Mouse (Mus musculus) small intestine, adult 2 months (tissue): ENCODE data around the gene Ncmap. TPM values are rescaled to one million over a fixed set of nuclear protein-coding genes. Genes with fewer than 3 reads are reported as not detected.

Experiments used
- H3K27ac ChIP-seq: fragments of 200-500 bp; 2 replicates; pipeline ENCODE4 v1.5.1; 2012; ENCODE audit warnings: low read depth, low read length, control low read depth, inconsistent platforms; ENCODE audit not compliant: insufficient read depth
- H3K27me3 ChIP-seq: fragments of 200-500 bp; 2 replicates; pipeline ENCODE4 v1.6.1; 2012; ENCODE audit warnings: mild to moderate bottlenecking, moderate library complexity, low read length, inconsistent platforms; ENCODE audit not compliant: control insufficient read depth, insufficient read depth
- H3K36me3 ChIP-seq: fragments of 200-500 bp; 2 replicates; pipeline ENCODE4 v1.6.1; 2012; ENCODE audit warnings: mild to moderate bottlenecking, low read length, control low read depth, inconsistent platforms; ENCODE audit not compliant: control insufficient read depth, insufficient read depth
- H3K4me1 ChIP-seq: fragments of 200-500 bp; 2 replicates; pipeline ENCODE4 v1.6.1; 2012; ENCODE audit warnings: low read length, inconsistent platforms, mixed read lengths; ENCODE audit not compliant: control insufficient read depth, insufficient read depth, insufficient read length
- H3K4me3 ChIP-seq: fragments of 200-500 bp; 2 replicates; pipeline ENCODE4 v1.5.1; 2012; ENCODE audit warnings: low read depth, mild to moderate bottlenecking, control low read depth, inconsistent platforms, low read length, moderate library complexity
- CTCF ChIP-seq: fragments of 200-500 bp; IDR thresholded peaks from 2 replicates; pipeline ENCODE4 v1.5.1; 2012; ENCODE audit warnings: low read depth, mild to moderate bottlenecking, control low read depth, inconsistent platforms, low read length, moderate library complexity, mixed read lengths; ENCODE audit not compliant: insufficient replicate concordance, insufficient read length; ENCODE audit errors: extremely low read depth
- POLR2A ChIP-seq: fragments of 200-500 bp; IDR thresholded peaks from 2 replicates; pipeline ENCODE4 v1.6.1; 2012; ENCODE audit warnings: low read depth, mild to moderate bottlenecking, control low read depth, inconsistent platforms, low read length, moderate library complexity
- WGBS: fragments of 180-500 bp; shearing (Covaris S2); methylation state at CpG from one replicate; pipeline ENCODE4 v1.1.7; 2018; 5-methylcytosine and 5-hydroxymethylcytosine counted together
- polyA plus RNA-seq: library from polyadenylated mRNA; depleted of rRNA; stranded (reverse); fragments of >200 nt; gene quantifications from 2 replicates; pipeline ENCODE4 v1.2.3, GENCODE M21; 2012; rRNA removed

The Ncmap gene
- polyA plus RNA-seq, 1 experiment = 2.2 TPM

- 83% methylated on average over 3 of the region's 3 CpGs for WGBS
- Histone ChIP-seq H3K27me3 (no peaks in the 10 kb centered on the region), H3K27ac (no peak overlapping the region), H3K36me3 (peaks cover 82% of the 10 kb centered on the region), H3K4me3 (no peak overlapping the region), H3K4me1 (no peaks in the 10 kb centered on the region)
- no peak for TF ChIP-seq CTCF
- no peak for TF ChIP-seq POLR2A
These were observed 71.6 kb downstream of the Ncmap start for GRCm38 (mm10) chr4:135326469-135326868.

- H3K4me1 ChIP-seq = no peaks in the 10 kb centered on the region
- no peak overlapping the region for H3K27ac ChIP-seq
- TF ChIP-seq POLR2A = no peak
- no peak for TF ChIP-seq CTCF
- no peak overlapping the region for H3K4me3 ChIP-seq
- peaks cover 81% of the 10 kb centered on the region for H3K36me3 ChIP-seq
- no peaks in the 10 kb centered on the region for H3K27me3 ChIP-seq
These were observed 72.0 kb downstream of the Ncmap start for GRCm38 (mm10) chr4:135326046-135326445.

GRCm38 (mm10) chr4:135323021-135323420, 75.0 kb downstream of the Ncmap start:
- TF ChIP-seq POLR2A (no peak), CTCF (no peak)
- H3K4me3 ChIP-seq = no peak overlapping the region
- no peaks in the 10 kb centered on the region for H3K4me1 ChIP-seq
- H3K27ac ChIP-seq = no peak overlapping the region
- peaks cover 73% of the 10 kb centered on the region for H3K36me3 ChIP-seq
- WGBS = 87% methylated on average over 8 of the region's 8 CpGs
- H3K27me3 ChIP-seq = no peaks in the 10 kb centered on the region

Other genes with a start within 250 kb of the Ncmap start
- gene Clic4, start 125.4 kb downstream of the Ncmap start, polyA plus RNA-seq = 20.6 and 26.2 TPM in 2 replicates
- gene Srrm1, start 44.9 kb downstream of the Ncmap start, polyA plus RNA-seq = 7.4 and 12.2 TPM in 2 replicates
- 5.5 and 6.3 TPM in 2 replicates for gene Rcan3, start 35.6 kb upstream of the Ncmap start, polyA plus RNA-seq
- 0.06 and 0.29 TPM in 2 replicates for gene Stpg1, start 96.6 kb upstream of the Ncmap start, polyA plus RNA-seq
- gene Nipal3, start 96.8 kb upstream of the Ncmap start, polyA plus RNA-seq = 16.4 and 32.7 TPM in 2 replicates
- 0.14 and 0.19 TPM in 2 replicates for gene Grhl3, start 175.4 kb upstream of the Ncmap start, polyA plus RNA-seq